Mouse (Mus musculus) heart, adult 18-20 months (tissue): Measurements from ENCODE around the gene Hecw2. TPM values are rescaled to one million over a fixed set of nuclear protein-coding genes. Genes with fewer than 3 reads are reported as not detected.

Source experiments
- DNase-seq, 2 experiments: peaks; one replicate each; pipeline ENCODE4 v3.0.0; 2021 to 2022; ENCODE audit warnings: mixed read lengths in 1 of 2
- microRNA-seq, 2 experiments: library from miRNA; unstranded; fragments of <30 nt; microRNA quantifications; one replicate each; pipeline ENCODE4 v1.2.0; 2022
- total RNA-seq, 2 experiments: library from RNA; stranded (reverse); gene quantifications; 2 replicates each; pipeline ENCODE4 v1.2.3; 2021

The Hecw2 gene
- total RNA-seq, 2 experiments from 2014 or later, result 18.2 to 19.1 TPM

GRCm38 (mm10) chr1:53784291-53784720 lies 410.7 kb downstream of the Hecw2 start:
- peak in 1 of 2 experiments; percentile 38 for DNase-seq

DNA sequence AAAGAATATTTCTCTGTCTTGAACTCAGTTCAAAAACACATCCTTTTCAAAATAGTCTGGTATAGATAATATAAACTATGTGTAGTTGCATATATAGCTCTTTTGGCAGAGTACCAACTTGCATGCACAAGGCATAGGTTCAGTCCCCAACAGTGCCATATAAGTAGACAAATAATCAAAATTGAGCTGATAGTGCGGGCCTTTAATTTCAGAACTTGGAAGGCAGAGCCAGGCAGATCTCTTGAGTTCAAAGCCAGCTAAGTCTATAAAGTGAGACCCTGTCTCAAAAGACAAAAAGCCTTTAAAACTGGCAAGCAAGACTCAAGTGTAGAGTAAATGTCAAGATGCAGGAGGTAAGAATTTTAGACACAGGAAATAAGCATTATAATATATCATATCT lies 412.0 kb downstream of the Hecw2 start:
- DNase-seq, result no peak

DNA sequence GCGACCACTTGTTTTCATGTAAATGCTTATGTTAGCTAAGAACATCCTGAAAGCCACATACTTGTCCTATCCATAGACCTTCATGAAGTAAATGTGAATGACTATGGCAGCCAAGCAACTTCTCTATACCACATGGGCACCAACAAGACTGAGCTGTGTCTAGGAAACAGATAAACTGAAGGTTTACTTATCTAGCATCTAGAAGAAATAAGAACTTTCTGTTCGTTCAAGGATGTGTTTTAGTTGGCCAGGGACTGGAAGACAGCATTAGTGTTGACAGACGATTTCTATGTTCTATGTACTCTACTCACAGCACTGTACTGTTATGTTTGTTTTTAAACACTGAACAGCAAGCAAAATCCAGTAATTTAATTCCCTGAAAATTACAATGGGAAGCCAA lies 412.9 kb downstream of the Hecw2 start:
- no peak for DNase-seq

GRCm38 (mm10) chr1:53781311-53781710 lies 413.7 kb downstream of the Hecw2 start:
- DNase-seq, result no peak

DNA sequence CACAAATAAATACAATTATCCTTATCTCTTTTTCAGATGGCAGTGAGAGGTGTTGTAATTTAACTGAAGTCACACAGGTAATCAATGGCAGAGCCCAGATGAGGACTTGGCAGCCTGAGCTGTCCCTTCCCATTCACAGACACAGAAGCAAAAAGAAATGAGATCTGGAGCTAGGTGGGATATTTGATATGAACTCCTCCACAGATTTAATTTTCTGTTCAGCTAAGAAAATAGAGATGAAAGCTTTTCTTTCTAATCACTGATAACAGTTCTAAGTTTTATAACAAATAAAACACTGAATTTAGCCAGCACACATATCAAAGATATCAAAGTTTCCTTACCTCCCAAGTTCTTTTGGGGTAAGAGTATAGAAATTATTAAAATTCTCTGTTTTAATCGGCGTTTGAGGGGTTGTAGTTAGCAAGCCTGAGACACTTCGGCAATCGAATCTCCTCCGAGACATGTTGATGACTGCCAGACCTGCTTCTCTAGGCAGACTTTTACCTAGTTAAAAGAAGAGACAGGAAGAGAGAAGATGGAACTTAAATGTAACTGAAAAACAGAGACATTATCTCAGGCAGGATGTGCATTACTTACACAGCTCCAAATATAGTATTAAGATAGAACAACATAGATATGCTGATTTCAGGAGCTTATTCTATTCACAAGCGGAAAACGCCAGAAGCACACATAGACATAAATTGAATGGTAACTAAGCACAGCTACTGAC lies 418.6 kb downstream of the Hecw2 start:
- DNase-seq, result no peak

DNA sequence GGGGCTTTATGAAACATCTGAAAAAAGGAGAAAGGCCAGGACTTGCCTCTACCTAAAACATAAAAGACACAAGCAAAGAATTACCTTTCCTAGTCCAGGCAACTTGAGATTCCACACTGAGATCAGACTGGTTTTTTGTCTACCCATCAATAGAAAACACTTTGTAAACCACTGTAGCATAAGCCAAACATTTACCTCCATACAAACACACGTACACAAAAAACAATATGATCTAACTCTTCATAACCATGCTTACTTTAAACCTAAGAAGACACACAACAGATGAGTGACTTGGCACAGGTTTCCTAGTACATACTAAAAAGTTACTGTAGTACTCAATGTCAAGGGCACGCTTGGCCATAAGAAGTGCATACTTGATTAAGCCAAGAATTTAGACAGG lies 419.4 kb downstream of the Hecw2 start:
- no peak for DNase-seq

DNA sequence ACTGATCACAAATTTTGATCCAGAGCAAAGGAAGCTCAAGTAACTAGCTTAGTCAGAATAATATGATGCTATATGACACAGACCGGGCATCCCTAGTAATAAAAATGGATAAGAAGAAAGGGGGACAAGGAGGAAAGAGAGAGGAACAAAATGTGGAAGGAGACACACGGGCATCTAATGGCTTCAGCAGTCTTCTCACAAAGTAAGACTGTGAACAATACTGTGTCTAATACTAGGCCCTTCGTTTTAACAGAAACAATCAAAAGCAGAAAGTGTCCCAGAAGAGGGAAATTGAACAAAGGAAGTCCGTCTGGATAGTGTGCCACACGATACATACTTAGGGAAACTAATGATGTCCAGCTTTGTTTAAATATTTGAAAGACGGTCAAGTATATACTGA lies 419.9 kb downstream of the Hecw2 start:
- DNase-seq, result no peak

- no peak for DNase-seq
Measured at GRCm38 (mm10) chr1:53774571-53774970, 420.4 kb downstream of the Hecw2 start.

DNA sequence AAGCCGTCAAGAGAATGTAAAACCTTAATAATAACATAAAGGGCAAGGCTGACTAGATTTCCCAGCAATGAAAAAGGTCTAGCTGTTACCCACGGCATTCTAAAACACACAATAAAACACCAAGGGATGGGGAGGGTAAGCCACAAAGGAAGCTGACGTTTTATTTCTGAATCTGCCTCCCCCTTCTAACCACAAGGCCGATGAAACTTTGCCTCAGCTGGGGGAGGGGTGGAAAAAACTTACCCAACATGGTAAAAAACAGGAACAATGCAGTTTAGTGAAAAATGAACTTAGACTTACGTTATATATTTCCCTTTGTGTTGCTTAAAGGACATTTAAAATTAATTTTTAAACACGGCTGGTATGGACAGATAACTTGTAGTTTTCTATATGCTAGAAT lies 421.0 kb downstream of the Hecw2 start:
- DNase-seq, result peak; percentile 54 to 78

DNA sequence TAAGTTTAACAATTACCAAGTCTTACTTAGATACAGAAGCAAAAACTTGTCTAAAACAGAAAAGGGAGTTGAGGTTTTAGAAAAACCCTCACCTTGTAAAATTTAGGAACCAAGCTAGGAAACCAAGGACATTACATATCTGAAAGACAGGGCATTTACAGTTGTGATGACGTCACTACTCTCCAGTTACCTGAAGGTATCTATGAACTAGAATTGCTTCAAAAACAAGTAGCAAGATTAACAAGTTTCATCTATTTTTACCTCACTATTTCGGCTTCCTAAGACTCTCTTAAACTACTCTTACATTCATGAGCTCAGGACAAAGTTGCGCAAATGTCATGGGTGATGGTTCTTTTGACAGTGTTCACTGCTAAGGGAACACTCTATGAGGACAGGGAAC lies 422.0 kb downstream of the Hecw2 start:
- DNase-seq, result no peak

GRCm38 (mm10) chr1:53771476-53771875 lies 423.5 kb downstream of the Hecw2 start:
- DNase-seq, result no peak

DNA sequence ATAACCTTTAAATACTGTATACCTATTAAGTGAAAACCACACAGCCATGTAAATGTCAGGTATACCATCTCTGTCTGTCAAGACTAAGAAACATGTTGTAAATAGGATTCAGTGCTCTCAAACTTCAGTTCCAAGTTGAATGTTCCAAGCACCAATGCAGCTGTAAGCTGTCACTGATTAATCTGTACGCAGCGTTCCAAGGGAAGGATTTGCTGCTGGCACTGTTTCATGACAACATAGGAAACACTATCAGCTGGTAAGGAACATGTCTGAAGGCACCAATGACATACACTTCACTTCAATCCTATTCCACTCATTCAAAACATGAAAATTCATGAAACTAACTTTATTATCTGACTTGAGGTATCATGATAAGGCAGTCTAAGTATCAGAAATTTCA lies 428.9 kb downstream of the Hecw2 start:
- peak in 1 of 2 experiments; percentile 38 for DNase-seq

GRCm38 (mm10) chr1:53757316-53757715 lies 437.7 kb downstream of the Hecw2 start:
- DNase-seq, result no peak

Small RNA genes lying within 50 kb of the gene (microRNA-seq; reads per million reads assigned to microRNA genes)
- gene Mir7681, result 0 reads per million in 2 experiments

Other genes starting within 250 kb of the Hecw2 start
- gene Ccdc150, start 55.5 kb upstream of the Hecw2 start, total RNA-seq, result under 1 TPM; 0.07 to 0.21 TPM
- 10 to 100 TPM; 11.3 to 14.8 TPM for gene Gtf3c3, start 243.8 kb upstream of the Hecw2 start, total RNA-seq